Mouse (Mus musculus) mouse trophoblast stem cell (cell line): Measurements from ENCODE around the gene Gm28042.

ENCODE experiments used
- in situ Hi-C, 2 experiments: fragments of 300-500 bp; cut with MseI, MboI; formaldehyde crosslinking; loops; 2 replicates in 1 of 2; 3 replicates in 1 of 2; pipeline ENCODE4 v1.15.1; 2025

The Gm28042 gene

DNA sequence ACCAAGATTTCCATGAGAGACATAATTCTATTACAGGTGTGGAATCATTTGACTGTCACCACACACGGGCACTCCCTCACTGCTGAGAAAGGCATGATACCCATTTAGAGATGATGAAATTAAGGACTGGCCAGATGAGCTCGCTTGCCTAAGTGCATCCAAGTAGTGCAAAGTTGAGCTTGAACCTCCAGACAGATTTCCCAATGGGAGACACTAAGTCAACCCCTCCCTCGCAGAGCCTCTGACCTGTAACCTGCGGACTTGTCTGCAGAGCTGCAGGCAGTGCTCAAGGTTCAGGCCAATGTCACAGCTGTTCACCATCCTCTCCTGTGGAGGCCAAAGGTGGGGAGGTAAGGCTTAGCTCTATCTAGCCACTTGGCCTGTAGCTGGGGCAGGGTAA lies 31.5 kb downstream of the Gm28042 start:
- in situ Hi-C loops = no loop called here

DNA sequence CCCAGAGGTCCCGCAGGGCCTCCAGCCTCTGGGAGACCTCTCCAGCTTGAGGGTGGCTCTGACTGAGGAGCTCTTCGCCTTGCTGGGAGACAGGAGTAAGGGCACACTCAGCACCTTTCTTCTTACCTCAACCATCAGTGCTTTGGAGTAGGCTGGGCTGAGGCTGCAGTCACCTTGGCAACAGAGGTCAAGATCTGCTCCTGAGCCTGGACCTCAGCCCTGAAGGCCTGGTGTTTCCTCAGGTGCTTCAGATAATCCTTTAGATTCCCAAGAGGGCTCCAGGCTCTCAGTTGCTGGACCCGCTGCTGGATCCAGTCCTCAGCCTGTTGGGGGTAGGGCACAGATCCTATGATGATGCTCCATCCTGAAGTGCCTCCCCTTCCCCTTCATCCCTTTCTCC lies 32.2 kb downstream of the Gm28042 start:
- in situ Hi-C loops = no loop called here

DNA sequence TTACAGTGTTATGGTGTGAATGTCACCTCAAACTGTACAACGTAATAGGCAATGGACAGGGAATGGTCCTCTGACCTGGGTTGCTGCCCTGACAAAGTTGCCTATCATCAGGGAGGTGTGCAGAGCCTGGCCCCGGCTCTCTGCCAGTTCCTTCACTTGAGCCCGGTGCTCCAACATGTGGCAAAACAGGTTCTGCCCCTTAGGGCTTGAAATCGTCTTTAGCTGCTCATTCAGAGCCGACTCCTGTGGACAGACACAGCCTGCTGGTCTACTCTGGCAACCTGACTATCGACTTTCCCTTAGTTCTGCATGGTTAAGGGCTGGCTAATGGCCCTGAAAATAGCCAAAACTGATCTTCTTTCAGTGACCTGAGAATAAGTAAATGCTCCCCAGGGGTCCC lies 32.9 kb downstream of the Gm28042 start:
- in situ Hi-C loops = no loop called here

DNA sequence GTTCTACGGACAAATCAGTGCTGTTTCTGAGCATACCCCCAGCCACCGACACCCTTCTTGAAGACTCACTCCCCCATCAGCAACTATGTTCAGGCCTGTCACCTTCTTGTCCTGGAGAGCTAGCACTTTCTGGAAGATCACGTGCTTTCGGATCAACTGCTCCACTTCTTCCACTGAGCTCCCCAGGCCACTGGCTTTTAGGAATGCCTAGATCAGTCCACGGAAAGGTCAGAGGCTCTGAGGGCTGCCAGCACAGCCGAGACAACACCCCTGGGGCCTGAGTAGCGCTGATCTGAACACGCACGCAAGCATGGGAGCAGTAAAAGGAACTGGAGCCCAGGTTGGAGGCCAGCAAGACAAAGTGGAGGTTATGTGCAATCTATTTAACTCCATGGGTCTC lies 33.4 kb downstream of the Gm28042 start:
- in situ Hi-C loops = no loop called here

DNA sequence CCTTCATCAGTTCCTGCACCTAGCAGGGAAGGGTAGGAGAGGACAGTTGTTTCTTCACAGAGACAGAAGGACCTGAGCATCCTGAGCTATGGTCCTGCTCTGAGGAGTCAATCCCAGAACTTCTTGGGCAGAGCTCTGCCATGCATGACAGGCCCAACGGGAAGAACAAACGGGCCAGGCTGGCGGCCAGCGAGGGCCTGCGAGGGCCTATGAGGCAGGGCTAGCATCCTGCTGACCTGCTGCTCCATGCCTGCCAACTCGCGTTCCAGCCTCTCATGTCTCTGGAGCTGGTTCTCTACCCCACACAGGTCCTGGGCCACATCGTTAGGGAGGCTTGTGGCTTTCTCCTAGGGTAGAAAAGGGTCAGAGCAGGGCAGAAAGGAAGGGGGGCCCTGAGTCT lies 35.0 kb downstream of the Gm28042 start:
- in situ Hi-C loops = no loop called here

DNA sequence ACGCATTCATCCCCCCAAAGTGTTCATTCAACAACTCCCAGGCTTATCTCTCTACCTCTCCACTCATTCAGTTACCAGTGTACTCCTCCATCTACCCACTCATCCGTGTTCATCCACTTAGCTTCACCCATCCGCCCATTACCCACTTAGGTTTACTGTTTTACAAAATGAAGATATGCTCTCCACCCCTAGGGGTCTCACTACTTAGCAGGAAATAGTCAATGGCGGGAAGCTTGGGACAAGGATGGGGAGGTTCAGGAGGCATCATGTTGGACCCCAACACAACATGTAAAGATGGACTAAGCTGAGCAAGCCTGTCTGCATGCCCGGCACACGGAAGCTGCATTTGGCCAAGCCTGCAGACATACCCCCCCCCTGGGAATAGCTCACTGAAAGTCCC lies 37.3 kb downstream of the Gm28042 start:
- in situ Hi-C loops = no loop called here

DNA sequence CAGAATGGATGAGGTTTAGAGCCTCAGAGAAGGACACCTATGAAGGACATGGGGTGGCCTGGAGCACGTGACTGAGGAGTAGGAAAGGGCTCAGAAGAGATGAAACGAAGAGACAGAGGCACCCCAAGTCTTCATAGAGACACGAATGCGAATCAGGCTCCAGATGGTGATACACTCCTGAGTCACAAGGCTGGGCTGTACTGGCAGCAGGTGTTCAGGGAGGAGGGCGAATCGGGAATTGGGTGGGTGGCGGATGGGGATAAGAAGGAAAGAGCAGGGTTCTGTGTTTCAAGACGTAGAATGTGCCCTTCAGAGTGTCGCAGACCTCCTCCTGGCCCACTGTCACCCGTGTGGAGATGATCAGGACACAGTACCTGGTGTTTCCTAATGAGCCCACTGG lies 38.0 kb downstream of the Gm28042 start:
- in situ Hi-C loops = no loop called here

DNA sequence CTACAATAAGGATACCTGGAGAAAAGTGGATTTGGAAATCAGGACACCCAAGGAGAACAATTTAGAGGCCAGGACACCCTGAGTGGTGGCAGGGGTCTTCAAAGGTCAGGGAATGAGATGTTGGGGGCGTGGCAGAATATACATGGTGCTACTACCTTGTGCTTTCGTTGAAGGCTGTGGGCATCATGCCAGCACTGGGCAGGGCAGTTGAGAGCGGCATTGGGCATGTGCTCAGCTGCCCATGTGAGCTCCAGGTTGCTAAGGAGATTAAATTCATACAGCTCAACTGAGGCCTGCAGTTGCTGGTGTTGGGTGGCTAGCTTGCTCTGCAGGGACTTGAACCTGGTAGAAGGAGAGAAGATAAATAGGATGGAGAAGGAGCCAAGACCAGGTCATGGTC lies 38.9 kb downstream of the Gm28042 start:
- in situ Hi-C loops = no loop called here

DNA sequence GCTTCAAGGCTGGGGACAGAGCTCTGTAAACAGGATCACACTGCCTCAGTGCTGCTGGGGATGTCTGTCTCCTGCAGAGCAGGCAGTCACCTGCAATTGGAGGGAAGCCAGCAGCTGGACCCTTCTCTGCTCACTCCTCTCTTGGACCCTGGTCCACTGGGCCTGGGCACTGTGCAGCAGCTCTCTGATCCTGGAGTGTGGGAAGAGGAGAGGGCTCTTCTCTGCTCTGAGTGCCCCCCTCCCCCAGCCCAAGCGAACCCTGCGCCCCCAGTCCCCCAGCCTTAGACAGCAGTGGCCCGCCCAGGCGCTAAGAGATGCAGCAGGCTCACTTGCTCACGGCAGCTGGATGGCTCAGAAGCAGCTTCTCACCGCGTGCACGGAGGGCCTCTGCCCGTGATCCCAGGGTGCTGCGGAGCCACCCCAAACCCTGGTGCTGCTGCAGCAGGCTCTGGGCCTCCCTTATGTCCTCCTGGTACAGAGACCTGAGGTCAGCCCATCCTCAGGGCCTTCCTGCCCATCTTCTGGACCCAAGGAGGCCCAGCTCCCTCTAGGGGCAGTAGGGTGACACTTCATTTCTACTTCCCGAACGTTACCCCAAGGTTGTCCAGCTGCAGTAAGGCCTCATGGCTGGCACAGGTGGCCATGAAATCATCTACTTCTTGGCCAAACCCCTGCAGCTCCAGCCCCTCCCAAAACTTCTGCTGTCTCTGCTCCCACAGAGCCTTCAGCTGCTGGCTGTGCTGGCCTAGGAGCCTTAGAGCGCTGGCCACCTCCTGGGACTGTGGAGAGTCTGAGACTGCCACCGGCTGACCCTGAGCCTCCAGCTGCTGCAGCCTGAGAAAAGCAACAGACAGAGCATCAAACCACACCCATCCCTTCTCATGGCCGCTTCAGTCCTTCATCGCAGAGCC lies 41.5 kb downstream of the Gm28042 start:
- in situ Hi-C loops = no loop called here

DNA sequence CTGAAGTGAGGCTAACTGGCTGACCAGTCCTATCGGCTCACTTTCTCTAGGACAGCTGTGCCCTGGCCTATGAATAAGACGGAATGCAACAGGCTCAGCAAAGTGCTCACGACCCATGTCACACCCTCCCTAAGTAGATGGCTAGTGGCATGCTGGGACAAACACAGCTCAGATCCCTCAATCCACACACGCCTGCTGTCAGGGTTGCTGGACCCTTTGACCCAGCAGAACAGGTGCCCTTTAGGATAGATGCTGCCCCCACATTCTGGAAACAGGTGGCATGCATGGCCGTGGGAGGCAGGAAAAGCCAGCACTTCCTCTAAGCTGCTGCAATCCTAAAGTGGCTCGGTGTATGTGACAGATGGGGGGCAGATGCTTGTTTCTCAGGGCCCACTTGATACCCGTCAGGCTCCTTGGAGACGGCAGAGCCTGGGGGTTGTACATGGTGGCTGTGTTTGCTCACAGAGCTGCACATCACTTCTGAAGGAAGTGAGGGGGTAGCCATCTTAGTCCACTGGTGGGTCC lies 42.2 kb downstream of the Gm28042 start:
- in situ Hi-C loops = no loop called here

DNA sequence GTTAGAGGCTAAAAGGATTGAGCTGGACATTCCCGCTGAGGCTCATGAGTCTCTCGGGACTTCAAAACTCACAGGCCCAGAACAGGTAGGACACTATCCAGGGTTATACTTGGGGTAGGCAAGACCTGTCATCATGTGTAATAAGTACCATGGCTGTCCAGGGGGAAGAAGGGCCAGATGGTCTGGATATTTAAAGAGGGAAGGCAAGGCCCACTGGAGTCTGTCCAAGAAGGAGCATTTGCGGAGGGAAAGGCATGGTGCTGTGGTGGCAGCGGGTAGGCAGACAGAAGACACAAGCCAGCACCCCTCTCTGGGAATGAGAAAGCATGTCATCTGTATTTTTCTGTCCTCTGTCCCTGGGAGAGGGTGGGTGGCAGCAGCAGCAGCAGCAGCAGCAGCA lies 46.8 kb downstream of the Gm28042 start:
- in situ Hi-C loops = loop anchor here in 1 of 2 experiments (10.0 kb wide), 1 partner anchor 99 kb away; the partner anchor contains the start of gene Mapkbp1

DNA sequence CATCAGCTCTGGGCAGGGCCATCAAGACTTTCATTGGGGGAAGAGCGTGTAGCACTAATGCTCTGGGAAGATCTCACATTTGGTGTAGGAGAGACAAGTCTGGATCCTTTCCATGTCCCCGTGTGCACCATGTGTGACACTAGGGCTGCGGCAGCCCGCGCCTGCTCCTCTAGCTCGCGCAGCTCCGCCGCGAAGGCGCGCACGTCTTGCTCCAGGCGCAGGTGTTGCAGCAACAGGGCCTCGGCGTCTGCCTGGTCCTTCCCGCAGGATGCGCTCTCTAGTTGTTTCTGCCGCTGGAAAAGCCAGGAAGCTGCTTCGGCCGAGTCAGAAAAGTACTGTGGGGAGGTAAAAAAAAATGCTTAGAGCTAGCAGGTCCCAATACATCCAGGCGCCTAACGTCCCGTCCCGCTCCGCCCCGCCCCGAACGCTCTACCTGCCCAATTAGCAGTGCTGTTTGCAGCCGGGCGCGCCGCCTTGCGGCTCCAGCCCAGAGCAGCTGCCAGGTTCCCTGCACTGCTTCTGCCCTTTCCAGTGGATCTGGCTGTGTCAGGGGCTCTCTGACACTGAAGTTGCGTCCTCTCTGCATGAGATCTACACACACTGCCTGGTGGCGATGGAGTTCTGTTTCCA lies 48.9 kb downstream of the Gm28042 start:
- in situ Hi-C loops = loop anchor here in 1 of 2 experiments (10.0 kb wide), 1 partner anchor 101 kb away; the partner anchor contains the start of gene Mapkbp1

DNA sequence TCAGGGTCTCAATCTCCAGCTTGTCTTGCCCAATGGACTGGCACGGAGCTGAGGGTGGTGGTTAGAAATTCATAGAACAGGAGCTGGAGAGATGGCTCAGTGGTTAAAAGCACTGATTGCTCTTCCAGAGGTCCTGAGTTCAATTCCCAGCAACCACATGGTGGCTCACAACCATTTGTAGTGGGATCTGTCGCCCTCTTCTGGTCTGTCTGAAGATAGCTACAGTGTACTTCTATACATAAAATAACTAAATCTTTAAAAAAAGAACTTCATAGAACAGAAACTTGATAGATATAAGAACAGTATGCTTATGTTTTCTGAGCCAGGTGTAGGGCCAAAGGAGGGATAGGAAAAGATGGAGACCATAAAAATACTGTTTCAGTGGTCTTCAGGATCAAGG lies 55.1 kb downstream of the Gm28042 start:
- in situ Hi-C loops = no loop called here

DNA sequence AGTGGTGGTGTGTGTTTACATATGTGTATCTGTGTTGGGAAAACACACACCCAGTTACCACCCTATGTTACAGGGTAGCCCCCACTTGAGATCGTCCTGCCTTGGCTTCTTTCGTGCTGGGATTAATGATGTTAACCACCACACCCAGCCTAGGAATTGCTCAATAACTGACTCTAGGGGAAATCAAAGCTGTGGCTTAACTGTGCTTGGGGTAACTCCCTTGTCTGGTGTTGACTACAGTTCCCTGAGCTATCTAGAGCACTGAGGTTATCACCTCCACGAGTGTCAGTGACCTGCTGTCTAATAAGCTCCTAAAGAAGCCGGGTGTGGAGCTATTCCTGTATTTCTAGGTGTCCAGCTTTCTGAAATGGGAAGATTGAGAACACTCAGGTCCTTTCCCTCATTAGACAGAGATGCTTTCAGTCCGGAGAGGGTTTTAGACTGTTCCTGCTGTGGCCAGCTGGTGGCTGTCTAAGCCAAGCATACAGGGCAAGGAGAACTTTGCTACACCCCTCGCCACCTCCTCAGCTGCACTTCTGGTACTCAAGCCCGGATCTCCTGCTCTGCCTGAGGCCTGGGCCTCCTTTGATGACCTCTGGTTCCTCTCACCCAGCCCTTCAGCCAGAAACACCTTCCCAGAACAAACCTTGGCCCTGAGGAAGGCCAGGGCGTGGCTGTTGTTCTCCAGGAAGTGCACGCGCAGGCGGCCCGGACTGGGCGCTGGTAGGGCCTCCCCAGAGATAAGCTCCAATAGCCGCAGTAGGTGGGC lies 57.5 kb downstream of the Gm28042 start:
- in situ Hi-C loops = no loop called here

DNA sequence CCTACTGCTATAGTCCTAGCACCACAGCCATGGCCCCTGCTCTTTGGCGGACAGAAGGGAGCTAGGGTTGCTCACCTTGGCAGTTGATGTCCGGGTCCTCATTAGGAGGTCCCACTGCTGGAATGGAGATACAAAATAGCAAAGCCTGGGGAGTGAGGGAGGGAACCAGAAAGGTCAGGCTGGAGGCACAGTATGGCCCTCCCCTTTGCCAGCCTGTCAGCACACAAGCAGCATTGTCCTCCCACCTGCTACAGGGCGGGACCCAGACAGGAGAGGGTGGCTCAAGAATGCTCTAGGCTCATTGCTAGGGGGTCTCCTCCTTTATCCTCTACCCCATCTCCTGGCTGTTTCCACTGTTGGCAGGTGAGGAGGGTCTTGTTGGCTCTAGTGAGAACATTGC lies 58.7 kb downstream of the Gm28042 start:
- in situ Hi-C loops = no loop called here

DNA sequence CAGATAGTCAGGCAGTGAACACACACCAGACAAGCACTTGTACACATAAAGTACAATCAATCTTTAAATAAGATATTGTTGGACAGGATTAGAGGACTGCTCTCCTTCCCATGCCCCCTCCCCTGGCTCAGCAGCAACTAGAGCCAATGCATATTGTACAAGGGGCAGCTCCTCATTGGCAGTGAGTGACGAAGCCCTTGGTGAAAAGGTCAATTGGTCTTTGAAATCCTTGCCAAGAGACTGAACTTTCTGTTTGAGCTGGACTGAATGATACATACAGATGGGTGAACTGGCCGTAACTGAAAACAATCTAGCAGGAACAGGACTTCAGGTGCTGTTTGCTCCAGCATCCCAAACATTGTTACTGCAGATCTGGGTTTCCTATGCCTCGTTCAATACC lies 60.1 kb downstream of the Gm28042 start:
- in situ Hi-C loops = no loop called here

DNA sequence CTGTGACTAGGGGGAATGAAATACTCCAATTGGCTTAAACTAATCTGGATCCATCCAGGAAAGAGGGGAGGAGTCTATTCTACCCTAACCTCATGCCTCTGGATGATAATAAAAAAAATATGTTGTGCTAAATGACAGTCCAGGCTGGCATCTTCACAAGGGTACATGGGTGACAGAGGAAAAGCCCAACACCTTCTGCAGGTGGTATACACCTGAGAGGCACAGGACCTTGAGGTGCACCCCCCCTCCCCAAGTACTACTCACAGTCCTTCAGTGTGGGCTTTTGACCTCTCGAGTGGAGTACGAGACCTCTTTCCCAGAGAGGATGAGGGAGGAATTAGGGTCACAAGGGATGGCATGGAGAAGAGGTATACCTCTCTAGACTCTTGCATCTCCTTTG lies 60.6 kb downstream of the Gm28042 start:
- in situ Hi-C loops = no loop called here

DNA sequence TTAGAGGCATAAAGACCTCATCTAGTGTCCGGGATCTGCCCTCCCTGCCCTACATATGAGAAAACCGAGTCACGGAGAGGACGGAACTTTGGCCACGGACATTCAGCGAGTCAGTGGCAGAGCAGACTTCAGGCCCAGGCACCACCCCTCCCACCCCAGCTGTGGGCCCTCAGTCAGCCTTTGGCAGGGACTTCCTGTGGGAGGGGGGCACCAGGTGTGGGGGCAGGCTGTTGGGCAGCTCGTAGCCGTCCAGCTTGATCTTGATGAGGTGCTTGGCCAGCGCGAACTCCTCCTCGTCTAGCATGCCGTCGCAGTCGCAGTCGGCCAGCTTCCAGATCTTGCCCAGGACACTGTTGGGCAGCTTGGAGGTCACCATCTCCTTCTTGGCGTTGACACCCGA lies 63.7 kb downstream of the Gm28042 start:
- in situ Hi-C loops = no loop called here
